Comparison of ENCODE assay signal across 18 mouse cellular contexts in genomic region chr1:166089337-166089736, GRCm38 (mm10). TPM values are rescaled to one million over a fixed set of nuclear protein-coding genes. Genes with fewer than 3 reads are reported as not detected.
"Had no signal": no experiment of that assay in that cellular context is flagged by ENCODE, and none has a peak within 500 bp of the region (broad histone marks: within the 10 kb centered on the region; RNA-seq: fewer than 3 reads in every experiment).

No protein-coding gene starts in this region.

- H3K4me2 ChIP-seq: limb, embryonic 13.5 days; neural tube, embryonic 13.5 days had no signal

- H3K36me3 ChIP-seq: limb, embryonic 13.5 days; neural tube, embryonic 13.5 days had no signal

- H3K9ac ChIP-seq: limb, embryonic 13.5 days; liver, embryonic 14.5 days; neural tube, embryonic 13.5 days had no signal

- H3K27me3 ChIP-seq: limb, embryonic 13.5 days; neural tube, embryonic 13.5 days had no signal

- H3K27ac ChIP-seq: kidney, postnatal 0 days; limb, embryonic 13.5 days; liver, embryonic 14.5 days; macrophage had no signal

- DNase-seq: kidney, adult 11 months; kidney, adult 9 months; kidney, postnatal 36 days; layer of hippocampus, adult 9-11 months; layer of hippocampus, postnatal 36 days; lung, adult 2 months; lung, postnatal 10 days; right cerebral cortex, postnatal 4 days; spleen, adult 18-20 months; thymus, adult 18-20 months; thymus, postnatal 14 days had no signal

- H3K9me3 ChIP-seq: limb, embryonic 13.5 days; megakaryocyte, embryonic 14.5 days; neural tube, embryonic 13.5 days had no signal

- H3K4me3 ChIP-seq: limb, embryonic 13.5 days; megakaryocyte, embryonic 14.5 days; neural tube, embryonic 13.5 days had no signal

RNA-seq across cellular contexts. Expression of gene Dusp27, which starts 38.4 kb away (rescaled TPM):
- polyA plus RNA-seq: liver, adult 2 months had no signal

RNA-seq across cellular contexts. Expression of gene Gpa33, which starts 40.7 kb away (rescaled TPM):
- polyA plus RNA-seq: macrophage; neural tube, embryonic 13.5 days had no signal
